Mouse (Mus musculus): ENCODE data around the gene Bloc1s3.

Bloc1s3 gene

GRCm38 (mm10) chr7:19508150-19508923 lies at the start of gene Bloc1s3, which contains the start of gene Trappc6a:
TSS of gene Bloc1s3 (minus strand) at chr7:19508367.
TSS of gene Trappc6a (plus strand) at chr7:19508395.
- peak; percentile 95 for DNase-seq

GRCm38 (mm10) chr7:19557086-19557485 lies 48.9 kb upstream of the Bloc1s3 start:
- no peak for DNase-seq

- no peak for DNase-seq
These were observed 46.0 kb upstream of the Bloc1s3 start for GRCm38 (mm10) chr7:19554168-19554567.

GRCm38 (mm10) chr7:19552443-19552842 lies 44.3 kb upstream of the Bloc1s3 start:
- DNase-seq, result no peak

- no peak for DNase-seq
These were observed 43.5 kb upstream of the Bloc1s3 start for GRCm38 (mm10) chr7:19551634-19552033.

- no peak for DNase-seq
These were observed 41.2 kb upstream of the Bloc1s3 start for GRCm38 (mm10) chr7:19549394-19549793.

- no peak for DNase-seq
These were observed 39.3 kb upstream of the Bloc1s3 start for GRCm38 (mm10) chr7:19547344-19547969.

GRCm38 (mm10) chr7:19546007-19546406 lies 37.8 kb upstream of the Bloc1s3 start:
- no peak for DNase-seq

- no peak for DNase-seq
These were observed 35.4 kb upstream of the Bloc1s3 start for GRCm38 (mm10) chr7:19543584-19543983.

- DNase-seq, result peak; percentile 23
These were observed 34.1 kb upstream of the Bloc1s3 start for GRCm38 (mm10) chr7:19542155-19542691.

GRCm38 (mm10) chr7:19541681-19542154 lies 33.6 kb upstream of the Bloc1s3 start:
- no peak for DNase-seq

GRCm38 (mm10) chr7:19540771-19541566 lies 32.8 kb upstream of the Bloc1s3 start:
- peak; percentile 25 for DNase-seq

- DNase-seq, result no peak
These were observed 26.5 kb upstream of the Bloc1s3 start for GRCm38 (mm10) chr7:19534676-19535075.

GRCm38 (mm10) chr7:19532240-19532639 lies 24.1 kb upstream of the Bloc1s3 start:
- no peak for DNase-seq

GRCm38 (mm10) chr7:19531077-19531476 lies 22.9 kb upstream of the Bloc1s3 start:
- no peak for DNase-seq

GRCm38 (mm10) chr7:19525105-19525481 lies 16.9 kb upstream of the Bloc1s3 start:
- no peak for DNase-seq

GRCm38 (mm10) chr7:19524420-19525104 lies 16.4 kb upstream of the Bloc1s3 start:
- no peak for DNase-seq

- DNase-seq, result peak; percentile 65
These were observed 15.7 kb upstream of the Bloc1s3 start for GRCm38 (mm10) chr7:19523757-19524419.

- DNase-seq, result no peak
These were observed 15.0 kb upstream of the Bloc1s3 start for GRCm38 (mm10) chr7:19523017-19523756.

- no peak for DNase-seq
These were observed 11.9 kb upstream of the Bloc1s3 start for GRCm38 (mm10) chr7:19520032-19520431.

Measured in kidney, adult 18-20 months (tissue).